Mouse (Mus musculus): ENCODE results near the gene Ppp4r1. TPM values are rescaled to one million over a fixed set of nuclear protein-coding genes. Genes with fewer than 3 reads are reported as not detected.

Gene Ppp4r1
- polyA plus RNA-seq, 1 experiment = 45.5 TPM

DNA sequence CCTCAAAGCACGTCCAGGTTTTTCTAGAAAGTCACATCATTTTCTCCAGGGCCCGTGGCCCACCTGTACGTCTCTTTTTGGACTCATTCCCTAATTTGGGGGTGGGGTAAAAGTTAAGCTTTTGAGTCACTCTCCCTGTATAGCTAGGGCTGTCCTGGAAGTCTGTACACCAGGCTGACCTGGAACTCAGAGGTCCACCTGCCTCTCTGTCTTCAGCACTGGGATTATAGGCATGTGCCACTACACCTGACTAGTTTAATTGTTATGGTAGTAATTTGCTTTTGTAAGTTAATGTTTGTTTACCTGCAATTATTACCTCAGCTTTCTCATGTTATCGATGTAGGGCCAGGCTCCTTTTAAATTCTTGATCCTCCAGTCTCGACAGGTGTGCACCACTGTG, 40.0 kb downstream of the Ppp4r1 start:
- no peak for TF ChIP-seq CTCF (IDR thresholded peaks at IDR 0.05; ENCODE audit: insufficient read depth, low read length)
- no peak for TF ChIP-seq POLR2A (IDR thresholded peaks at IDR 0.05; ENCODE audit: borderline replicate concordance, extremely low read depth, low read depth, low read length)
- DNase-seq = no peak
- 86% methylated on average over 5 of the region's 5 CpGs for WGBS
- Histone ChIP-seq H3K4me1 (ENCODE audit: control insufficient read depth, insufficient read depth, low read length) (no peaks in the 10 kb centered on the region), H3K4me3 (replicated peaks; ENCODE audit: extremely low read depth, low read depth, low read length) (no peak overlapping the region)

DNA sequence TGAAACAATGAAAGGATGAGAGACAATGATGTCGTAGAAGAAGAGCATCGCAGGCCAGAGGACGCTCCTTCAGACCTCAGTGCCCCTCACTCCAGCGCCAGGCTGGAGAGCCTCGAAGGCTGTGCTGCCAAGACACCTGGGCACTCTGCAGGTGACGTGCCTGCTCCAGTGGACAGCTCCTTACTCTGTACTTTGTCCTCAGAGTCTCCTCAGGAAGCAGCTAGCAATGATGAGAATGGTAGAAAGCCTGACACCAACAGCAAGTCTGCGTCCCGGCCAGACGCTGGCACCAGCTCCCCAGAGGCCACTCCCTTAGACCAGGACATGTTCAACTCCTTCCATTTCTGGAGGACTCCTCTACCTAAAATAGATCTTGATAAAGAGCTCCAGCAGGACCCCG, 41.9 kb downstream of the Ppp4r1 start:
- Histone ChIP-seq H3K4me1 (ENCODE audit: control insufficient read depth, insufficient read depth, low read length) (no peaks in the 10 kb centered on the region), H3K4me3 (replicated peaks; ENCODE audit: extremely low read depth, low read depth, low read length) (no peak overlapping the region)
- DNase-seq = no peak
- no peak for TF ChIP-seq CTCF (IDR thresholded peaks at IDR 0.05; ENCODE audit: insufficient read depth, low read length)
- no peak for TF ChIP-seq POLR2A (IDR thresholded peaks at IDR 0.05; ENCODE audit: borderline replicate concordance, extremely low read depth, low read depth, low read length)
- 82% methylated on average over 10 of the region's 10 CpGs for WGBS

DNA sequence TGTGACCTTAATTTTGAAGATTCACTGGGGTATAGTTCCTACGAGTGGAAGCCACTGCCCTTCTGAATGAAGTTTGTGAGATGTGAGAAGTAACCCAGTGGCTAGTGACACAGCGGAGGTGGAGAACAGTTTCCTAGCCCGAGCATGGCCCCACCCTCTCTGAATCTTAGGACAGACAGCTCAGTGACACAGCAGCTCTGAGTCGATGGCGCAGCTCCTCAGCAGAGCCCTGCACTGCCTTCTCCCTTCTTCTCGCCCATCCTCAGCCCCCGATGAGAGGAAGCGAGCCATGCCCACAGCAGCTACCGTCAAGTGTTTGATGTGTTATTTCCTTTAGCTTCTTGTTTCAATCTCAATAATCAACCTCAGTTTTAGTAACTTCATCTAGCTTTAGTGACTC, 43.9 kb downstream of the Ppp4r1 start:
- no peaks in the 10 kb centered on the region for H3K4me1 ChIP-seq (ENCODE audit: control insufficient read depth, insufficient read depth, low read length)
- DNase-seq = no peak
- no peak for TF ChIP-seq POLR2A (IDR thresholded peaks at IDR 0.05; ENCODE audit: borderline replicate concordance, extremely low read depth, low read depth, low read length)
- H3K4me3 ChIP-seq (replicated peaks; ENCODE audit: extremely low read depth, low read depth, low read length) = no peak overlapping the region
- WGBS = 54% methylated on average over 9 of the region's 9 CpGs

DNA sequence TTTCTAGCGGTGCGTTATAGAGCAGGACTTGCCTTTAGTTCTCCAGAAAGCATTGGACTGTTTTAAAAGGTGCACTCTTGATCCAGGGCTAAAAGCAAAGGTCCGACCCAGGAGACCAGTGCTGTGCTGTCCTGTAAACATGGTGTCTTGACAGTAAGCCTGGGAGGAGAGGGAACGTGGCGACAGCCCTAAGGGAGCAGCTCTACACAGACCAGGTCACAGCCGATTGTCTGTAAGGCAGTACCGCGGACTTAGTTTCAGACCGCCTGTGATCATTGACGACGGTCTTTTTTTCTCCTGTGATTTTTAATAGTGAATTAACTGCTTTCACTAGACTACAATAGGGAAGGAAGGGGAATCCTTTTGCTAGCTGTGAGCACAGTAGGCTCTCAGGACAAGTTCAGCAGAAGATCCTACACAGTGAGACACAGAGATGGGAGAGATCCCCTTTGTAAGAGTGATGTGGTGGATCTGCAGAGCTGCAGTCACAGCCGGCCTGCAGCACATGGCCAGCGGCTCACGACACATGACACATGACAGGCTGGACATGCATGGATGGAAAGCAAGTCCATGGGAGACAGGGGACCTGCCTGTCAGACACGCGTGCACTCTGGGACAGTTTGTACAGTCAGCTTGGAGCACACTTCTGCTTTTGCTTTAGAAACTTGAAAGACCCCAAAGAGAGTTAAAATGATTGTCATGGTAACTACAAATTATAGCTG, 44.9 kb downstream of the Ppp4r1 start:
- Histone ChIP-seq H3K4me1 (ENCODE audit: control insufficient read depth, insufficient read depth, low read length) (no peaks in the 10 kb centered on the region), H3K4me3 (replicated peaks; ENCODE audit: extremely low read depth, low read depth, low read length) (no peak overlapping the region)
- TF ChIP-seq CTCF (IDR thresholded peaks at IDR 0.05; ENCODE audit: insufficient read depth, low read length) (no peak), POLR2A (IDR thresholded peaks at IDR 0.05; ENCODE audit: borderline replicate concordance, extremely low read depth, low read depth, low read length) (no peak)
- no peak for DNase-seq
- WGBS = 93% methylated on average over 16 of the region's 16 CpGs

DNA sequence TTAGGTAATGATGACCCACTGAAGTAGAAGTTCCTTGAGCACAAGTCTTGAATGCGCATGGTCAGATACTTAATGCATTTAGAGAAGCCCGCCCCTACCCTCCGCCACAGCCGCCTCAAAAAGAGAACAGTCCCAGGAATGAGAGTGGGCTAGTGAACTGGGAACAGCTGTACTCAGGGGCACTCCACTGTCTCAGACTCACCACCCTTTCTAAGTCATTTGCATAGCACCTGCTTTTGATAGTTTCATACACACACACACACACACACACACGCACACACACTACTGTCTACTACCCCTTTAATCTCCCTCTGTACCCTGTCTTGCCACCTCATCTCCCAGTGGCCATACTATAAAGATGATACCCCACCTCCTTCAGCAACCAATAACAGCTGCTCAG, 45.5 kb downstream of the Ppp4r1 start:
- no peak for DNase-seq
- Histone ChIP-seq H3K4me1 (ENCODE audit: control insufficient read depth, insufficient read depth, low read length) (no peaks in the 10 kb centered on the region), H3K4me3 (replicated peaks; ENCODE audit: extremely low read depth, low read depth, low read length) (no peak overlapping the region)
- WGBS = 95% methylated on average over 5 of the region's 5 CpGs
- TF ChIP-seq POLR2A (IDR thresholded peaks at IDR 0.05; ENCODE audit: borderline replicate concordance, extremely low read depth, low read depth, low read length) (no peak), CTCF (IDR thresholded peaks at IDR 0.05; ENCODE audit: insufficient read depth, low read length) (no peak)

DNA sequence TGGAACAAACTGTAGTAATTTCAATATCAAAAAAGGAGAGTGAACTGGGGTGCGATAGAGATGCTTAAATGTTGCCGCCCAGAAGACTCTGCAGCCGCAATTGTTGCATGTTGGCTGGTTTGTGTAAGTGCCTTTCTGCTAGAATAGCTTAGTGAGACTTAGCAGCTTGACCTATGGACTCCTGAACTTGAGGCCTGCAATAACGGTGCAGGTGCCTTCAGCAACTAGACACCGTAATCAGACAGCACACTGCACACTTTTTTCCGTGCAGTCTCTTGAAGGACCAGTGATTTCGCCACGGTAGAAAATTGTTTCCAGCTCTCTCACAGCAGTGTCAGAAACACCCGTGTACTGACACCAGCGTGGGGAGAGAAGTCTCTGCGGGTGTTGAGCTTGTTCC, 46.6 kb downstream of the Ppp4r1 start:
- no peak for DNase-seq
- Histone ChIP-seq H3K4me3 (replicated peaks; ENCODE audit: extremely low read depth, low read depth, low read length) (no peak overlapping the region), H3K4me1 (ENCODE audit: control insufficient read depth, insufficient read depth, low read length) (no peaks in the 10 kb centered on the region)
- 92% methylated on average over 11 of the region's 11 CpGs for WGBS
- TF ChIP-seq CTCF (IDR thresholded peaks at IDR 0.05; ENCODE audit: insufficient read depth, low read length) (no peak), POLR2A (IDR thresholded peaks at IDR 0.05; ENCODE audit: borderline replicate concordance, extremely low read depth, low read depth, low read length) (no peak)

DNA sequence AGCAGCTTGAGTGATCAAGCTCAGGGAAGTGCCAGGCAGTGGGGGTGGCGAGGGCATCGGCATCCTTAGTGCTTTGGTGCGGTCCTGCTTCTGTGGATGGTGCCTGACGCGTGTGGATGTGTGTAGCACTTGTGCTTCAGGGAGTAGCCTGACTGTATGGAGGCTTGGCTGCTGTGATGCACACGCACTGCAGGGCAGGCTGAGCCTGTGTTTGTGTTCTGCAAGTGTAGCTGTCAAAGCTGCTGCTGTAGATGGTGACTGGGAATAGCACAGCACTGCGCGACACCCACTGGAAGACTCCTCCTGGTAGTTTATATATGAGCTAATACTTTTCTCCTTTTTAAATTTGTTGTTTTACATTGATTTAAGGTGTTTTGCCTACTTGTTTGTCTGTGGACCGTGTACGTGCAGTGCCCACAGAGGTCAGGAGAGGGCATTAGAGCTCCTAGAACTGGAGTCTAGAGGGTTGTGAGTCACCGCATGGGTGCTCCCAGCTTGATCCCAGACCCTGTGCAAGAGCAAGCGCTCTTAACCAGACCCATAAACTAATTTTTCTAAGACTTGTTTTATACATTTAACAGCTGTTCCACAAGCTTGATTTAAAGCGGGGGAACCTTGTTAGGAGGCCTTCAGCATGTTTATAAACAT, 48.0 kb downstream of the Ppp4r1 start:
- no peak for DNase-seq
- 83% methylated on average over 13 of the region's 13 CpGs for WGBS
- TF ChIP-seq POLR2A (IDR thresholded peaks at IDR 0.05; ENCODE audit: borderline replicate concordance, extremely low read depth, low read depth, low read length) (no peak), CTCF (IDR thresholded peaks at IDR 0.05; ENCODE audit: insufficient read depth, low read length) (no peak)
- Histone ChIP-seq H3K4me3 (replicated peaks; ENCODE audit: extremely low read depth, low read depth, low read length) (no peak overlapping the region), H3K4me1 (ENCODE audit: control insufficient read depth, insufficient read depth, low read length) (no peaks in the 10 kb centered on the region)

DNA sequence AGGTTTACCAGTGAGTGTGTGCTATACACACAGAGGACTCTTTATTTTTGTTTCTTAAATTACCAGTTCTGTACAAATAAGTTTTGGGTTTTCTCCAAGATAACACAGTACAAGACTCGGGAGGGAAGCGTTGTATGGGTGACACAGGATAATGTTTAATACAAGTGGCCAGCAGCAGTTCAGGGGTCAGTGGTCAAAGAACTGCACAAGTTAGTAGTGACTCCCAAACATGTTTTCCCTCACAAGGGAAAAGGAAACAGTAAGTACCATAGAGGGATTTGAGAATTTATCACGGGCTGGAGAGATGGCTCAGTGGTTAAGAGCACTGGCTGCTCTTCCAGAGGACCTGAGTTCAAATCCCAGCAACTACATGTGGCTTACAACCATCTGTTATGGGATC, 51.5 kb downstream of the Ppp4r1 start:
- no peaks in the 10 kb centered on the region for H3K4me1 ChIP-seq (ENCODE audit: control insufficient read depth, insufficient read depth, low read length)
- DNase-seq = no peak
- WGBS = 72% methylated on average over 3 of the region's 3 CpGs
- no peak for TF ChIP-seq POLR2A (IDR thresholded peaks at IDR 0.05; ENCODE audit: borderline replicate concordance, extremely low read depth, low read depth, low read length)
- no peak for TF ChIP-seq CTCF (IDR thresholded peaks at IDR 0.05; ENCODE audit: insufficient read depth, low read length)
- no peak overlapping the region for H3K4me3 ChIP-seq (replicated peaks; ENCODE audit: extremely low read depth, low read depth, low read length)

DNA sequence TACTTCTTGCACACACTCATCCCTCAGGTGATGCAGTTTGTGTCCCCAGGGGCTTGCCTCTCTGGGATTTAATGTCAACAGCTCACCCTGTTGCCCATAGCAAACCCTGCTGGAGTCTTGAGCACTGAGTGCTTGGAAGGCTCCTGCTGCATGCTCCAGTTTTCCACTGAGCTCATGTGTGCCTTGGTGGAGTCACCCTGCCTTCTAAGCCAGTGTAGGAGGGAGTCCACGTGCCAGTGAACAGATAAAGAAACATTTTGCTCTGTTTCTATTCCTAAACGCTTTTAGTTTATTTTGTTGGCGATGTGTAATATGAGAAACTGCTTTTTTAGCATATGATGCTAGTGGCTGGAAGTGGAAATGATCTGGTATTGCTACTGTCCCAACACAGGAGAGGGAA, 54.4 kb downstream of the Ppp4r1 start:
- no peaks in the 10 kb centered on the region; the same call in 1 of the 2 replicates for H3K4me1 ChIP-seq (ENCODE audit: control insufficient read depth, insufficient read depth, low read length)
- TF ChIP-seq POLR2A (IDR thresholded peaks at IDR 0.05; ENCODE audit: borderline replicate concordance, extremely low read depth, low read depth, low read length) (no peak), CTCF (IDR thresholded peaks at IDR 0.05; ENCODE audit: insufficient read depth, low read length) (no peak)
- 83% methylated on average over 3 of the region's 3 CpGs for WGBS
- no peak for DNase-seq
- no peak overlapping the region for H3K4me3 ChIP-seq (replicated peaks; ENCODE audit: extremely low read depth, low read depth, low read length)

All from lung, adult 2 months (tissue).